Mouse (Mus musculus) thymus, adult 2 months (tissue): Measurements from ENCODE around the gene Atxn2l. TPM values are rescaled to one million over a fixed set of nuclear protein-coding genes. Genes with fewer than 3 reads are reported as not detected.
A peak's percentile ranks its signal among the peaks of the same experiment; 100 is the strongest.

Experiments
- DNase-seq: peaks from one replicate; pipeline ENCODE4 v3.0.0; 2021
- H3K27ac ChIP-seq: fragments of 200-500 bp; 2 replicates; pipeline ENCODE4 v1.5.1; 2012; ENCODE audit warnings: low read length, control low read depth; ENCODE audit not compliant: control insufficient read depth, insufficient read depth
- H3K27me3 ChIP-seq: fragments of 200-500 bp; 2 replicates; pipeline ENCODE4 v1.6.1; 2012; ENCODE audit warnings: mild to moderate bottlenecking, low read length, moderate library complexity, mixed read lengths; ENCODE audit not compliant: control insufficient read depth, insufficient read depth
- H3K36me3 ChIP-seq: fragments of 200-500 bp; 2 replicates; pipeline ENCODE4 v1.6.1; 2012; ENCODE audit warnings: mild to moderate bottlenecking, low read length, moderate library complexity; ENCODE audit not compliant: control insufficient read depth, insufficient read depth
- H3K4me1 ChIP-seq: fragments of 200-500 bp; replicated peaks from 2 replicates; pipeline ENCODE4 v1.6.1; 2012; ENCODE audit warnings: low read length; ENCODE audit not compliant: control insufficient read depth, insufficient read depth
- H3K4me3 ChIP-seq: fragments of 200-500 bp; 2 replicates; pipeline ENCODE4 v1.5.1; 2012; ENCODE audit warnings: mild to moderate bottlenecking, low read length, control low read depth, moderate library complexity; ENCODE audit not compliant: control insufficient read depth, insufficient read depth
- CTCF ChIP-seq: fragments of 200-500 bp; IDR thresholded peaks from 2 replicates; pipeline ENCODE4 v1.5.1; 2012; ENCODE audit warnings: mild to moderate bottlenecking, control low read depth, low read length, moderate library complexity, borderline replicate concordance; ENCODE audit not compliant: control insufficient read depth, poor library complexity, insufficient read depth; ENCODE audit errors: extremely low read depth
- POLR2A ChIP-seq: fragments of 200-500 bp; IDR thresholded peaks from 2 replicates; pipeline ENCODE4 v1.6.1; 2012; ENCODE audit warnings: mild to moderate bottlenecking, low read length, control low read depth, moderate library complexity; ENCODE audit not compliant: control insufficient read depth, poor library complexity, insufficient read depth; ENCODE audit errors: extremely low read depth
- WGBS: fragments of 180-500 bp; shearing (Covaris S2); methylation state at CpG from one replicate; pipeline ENCODE4 v1.1.7; 2018; 5-methylcytosine and 5-hydroxymethylcytosine counted together
- polyA plus RNA-seq: library from polyadenylated mRNA; depleted of rRNA; stranded (reverse); fragments of >200 nt; gene quantifications from 2 replicates; pipeline ENCODE4 v1.2.3, GENCODE M21; 2012

Atxn2l gene
- polyA plus RNA-seq, 1 experiment = 563 TPM

- peaks cover 53% of the 10 kb centered on the region for H3K4me1 ChIP-seq
- H3K27me3 ChIP-seq = no peaks in the 10 kb centered on the region
- TF ChIP-seq CTCF = no peak
- WGBS = 67% methylated on average over 5 of the region's 5 CpGs
- H3K4me3 ChIP-seq = no peak overlapping the region
- H3K27ac ChIP-seq = no peak overlapping the region
- DNase-seq = no peak
- H3K36me3 ChIP-seq = peaks cover 22% of the 10 kb centered on the region
These were observed 31.9 kb downstream of the Atxn2l start for GRCm38 (mm10) chr7:126471361-126471760.

- DNase-seq = peak; percentile 53
- WGBS = 3% methylated on average over 6 of the region's 6 CpGs
These were observed 33.2 kb downstream of the Atxn2l start for GRCm38 (mm10) chr7:126470077-126470476.

GRCm38 (mm10) chr7:126467834-126468627 lies 35.2 kb downstream of the Atxn2l start:
- no peak overlapping the region for H3K4me3 ChIP-seq
- 96% methylated on average over 18 of the region's 18 CpGs for WGBS
- TF ChIP-seq POLR2A (no peak), CTCF (no peak)
- no peaks in the 10 kb centered on the region for H3K27me3 ChIP-seq
- H3K27ac ChIP-seq = no peak overlapping the region
- H3K4me1 ChIP-seq = peaks cover 45% of the 10 kb centered on the region
- peaks cover 22% of the 10 kb centered on the region for H3K36me3 ChIP-seq
- no peak for DNase-seq

More at GRCm38 (mm10) chr7:126470077-126470476, 33.2 kb downstream of the Atxn2l start:
- TF ChIP-seq POLR2A (no peak), CTCF (no peak)
- Histone ChIP-seq H3K36me3 (peaks cover 22% of the 10 kb centered on the region), H3K27me3 (no peaks in the 10 kb centered on the region), H3K4me3 (no peak overlapping the region), H3K4me1 (peaks cover 50% of the 10 kb centered on the region), H3K27ac (peak overlapping the region; percentile 42)

- 68% methylated on average over 5 of the region's 5 CpGs for WGBS
- peak; percentile 60 for DNase-seq
- H3K4me3 ChIP-seq = no peak overlapping the region
- no peak overlapping the region for H3K27ac ChIP-seq
- H3K27me3 ChIP-seq = no peaks in the 10 kb centered on the region
- peaks cover 22% of the 10 kb centered on the region for H3K36me3 ChIP-seq
- TF ChIP-seq CTCF (peak; percentile 47; the same call in 1 of the 2 replicates), POLR2A (no peak)
- peaks cover 37% of the 10 kb centered on the region for H3K4me1 ChIP-seq
These were observed 36.0 kb downstream of the Atxn2l start for GRCm38 (mm10) chr7:126467271-126467670.

- Histone ChIP-seq H3K27ac (no peak overlapping the region), H3K36me3 (peaks cover 22% of the 10 kb centered on the region), H3K27me3 (no peaks in the 10 kb centered on the region), H3K4me3 (no peak overlapping the region), H3K4me1 (peaks cover 36% of the 10 kb centered on the region)
- 90% methylated on average over 5 of the region's 5 CpGs for WGBS
- no peak for DNase-seq
- TF ChIP-seq CTCF (no peak), POLR2A (no peak)
These were observed 36.5 kb downstream of the Atxn2l start for GRCm38 (mm10) chr7:126466707-126467106.

- TF ChIP-seq POLR2A (no peak), CTCF (no peak)
- DNase-seq = no peak
- 89% methylated on average over 9 of the region's 9 CpGs for WGBS
- Histone ChIP-seq H3K4me3 (no peak overlapping the region), H3K27ac (no peak overlapping the region), H3K4me1 (peaks cover 30% of the 10 kb centered on the region), H3K27me3 (no peaks in the 10 kb centered on the region), H3K36me3 (peaks cover 22% of the 10 kb centered on the region)
These were observed 37.1 kb downstream of the Atxn2l start for GRCm38 (mm10) chr7:126466116-126466515.

GRCm38 (mm10) chr7:126465246-126466030 lies 37.8 kb downstream of the Atxn2l start:
- 79% methylated on average over 7 of the region's 7 CpGs for WGBS
- DNase-seq = no peak
- Histone ChIP-seq H3K4me1 (peaks cover 33% of the 10 kb centered on the region), H3K27me3 (no peaks in the 10 kb centered on the region), H3K27ac (no peak overlapping the region), H3K4me3 (no peak overlapping the region), H3K36me3 (peaks cover 19% of the 10 kb centered on the region)
- no peak for TF ChIP-seq CTCF
- TF ChIP-seq POLR2A = no peak
